Mouse (Mus musculus) lung, embryonic 16.5 days (tissue): ENCODE results near the gene Kalrn. TPM values are rescaled to one million over a fixed set of nuclear protein-coding genes. Genes with fewer than 3 reads are reported as not detected.
A peak's percentile ranks its signal among the peaks of the same experiment; 100 is the strongest.

Experiments
- ATAC-seq: fragments of 200-750 bp; cut with Nextera tagmentation; 2 replicates; pipeline ENCODE4 v1.8.0; 2017; ENCODE audit warnings: low read depth, mild to moderate bottlenecking, moderate library complexity
- H3K27ac ChIP-seq: fragments of 300-500 bp; sonication (generic); 2 replicates; pipeline ENCODE4 v1.5.1; 2014; ENCODE audit warnings: mild to moderate bottlenecking, control low read depth, low read length
- H3K27me3 ChIP-seq: fragments of 300-500 bp; sonication (generic); 2 replicates; pipeline ENCODE4 v1.6.1; 2014; ENCODE audit warnings: low read depth, low read length, mixed read lengths; ENCODE audit not compliant: control insufficient read depth, insufficient read depth
- H3K36me3 ChIP-seq: fragments of 300-500 bp; sonication (generic); 2 replicates; pipeline ENCODE4 v1.6.1; 2014; ENCODE audit warnings: low read length; ENCODE audit not compliant: control insufficient read depth, insufficient read depth
- H3K4me1 ChIP-seq: fragments of 300-500 bp; sonication (generic); replicated peaks from 2 replicates; pipeline ENCODE4 v1.6.1; 2014; ENCODE audit warnings: low read length, mixed read lengths; ENCODE audit not compliant: control insufficient read depth, insufficient read depth
- H3K4me2 ChIP-seq: fragments of 300-500 bp; sonication (generic); 2 replicates; pipeline ENCODE4 v1.6.1; 2014; ENCODE audit warnings: low read depth, low read length, control low read depth
- H3K4me3 ChIP-seq: fragments of 300-500 bp; sonication (generic); 2 replicates; pipeline ENCODE4 v1.5.1; 2014; ENCODE audit warnings: mild to moderate bottlenecking, low read length, control low read depth
- H3K9ac ChIP-seq: fragments of 300-500 bp; sonication (generic); 2 replicates; pipeline ENCODE4 v1.6.1; 2014; ENCODE audit warnings: low read length, control low read depth
- H3K9me3 ChIP-seq: fragments of 300-500 bp; sonication (generic); 2 replicates; pipeline ENCODE4 v1.6.1; 2016; ENCODE audit warnings: low read length; ENCODE audit not compliant: control insufficient read depth
- WGBS: fragments of 180-500 bp; shearing (Covaris S2); extraction: QIAGEN DNeasy Blood & Tissue Kit; methylation state at CpG from one replicate; pipeline ENCODE4 v1.1.7; 2014; 5-methylcytosine and 5-hydroxymethylcytosine counted together
- polyA plus RNA-seq: library from polyadenylated mRNA; unstranded; fragments of >200 nt; fragmentation: Nextera tagmentation; extraction: Ambion mirVana; gene quantifications from 2 replicates; pipeline ENCODE4 v1.2.1, GENCODE M21; 2015

Kalrn gene
- polyA plus RNA-seq, 1 experiment from 2014 or later: 16.8 TPM

DNA sequence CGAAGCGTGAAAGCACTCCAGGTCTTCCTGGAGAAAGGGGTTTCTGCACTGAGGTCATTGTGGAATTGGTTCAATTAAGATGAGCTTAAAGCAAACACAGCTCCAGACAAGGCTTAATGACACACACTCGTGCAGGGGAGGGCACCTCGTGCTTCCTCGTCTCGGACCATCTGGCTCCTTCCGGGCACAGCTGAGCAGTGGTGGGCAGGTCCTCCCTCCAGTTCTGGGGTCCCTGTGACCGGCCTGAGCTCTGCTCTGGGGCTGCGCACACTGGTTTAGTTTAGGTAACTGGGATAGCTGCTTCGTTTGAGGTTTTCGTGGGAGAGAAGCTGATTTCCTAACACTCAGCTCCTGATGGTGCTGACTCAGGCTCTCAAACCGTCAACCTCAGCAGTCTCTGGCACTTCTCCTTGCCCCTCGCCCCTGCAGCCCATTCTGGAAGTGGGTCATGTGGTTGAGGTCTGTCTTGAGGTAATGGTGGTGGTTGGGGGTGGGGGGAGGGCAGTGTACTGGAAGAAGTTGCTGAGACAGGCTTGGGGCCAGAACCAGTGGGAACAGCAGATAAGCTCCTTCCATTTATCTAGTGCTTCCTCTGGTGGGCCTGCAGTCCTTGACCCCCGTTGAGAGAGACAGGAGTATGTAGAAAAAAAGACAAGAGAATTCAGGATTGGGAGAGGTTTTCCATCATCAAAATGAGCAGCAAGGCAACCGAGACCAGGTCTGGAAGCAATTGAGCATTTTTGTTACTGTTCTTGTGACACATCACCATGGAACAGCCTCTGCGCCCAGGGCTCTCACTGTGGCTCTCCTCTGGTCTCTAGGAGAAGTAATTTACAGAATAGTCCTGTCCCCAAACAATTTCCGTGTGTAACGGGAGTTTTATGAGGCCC, 651.0 kb downstream of the Kalrn start:
- Histone ChIP-seq H3K4me1 (peaks cover 26% of the 10 kb centered on the region), H3K27me3 (no peaks in the 10 kb centered on the region), H3K9me3 (no peaks in the 10 kb centered on the region), H3K4me2 (no peak overlapping the region), H3K27ac (peak overlapping the region; percentile 19), H3K9ac (no peak overlapping the region), H3K36me3 (no peaks in the 10 kb centered on the region; the same call in 1 of the 2 replicates), H3K4me3 (no peak overlapping the region)
- ATAC-seq: peak; percentile 24
- WGBS: 39% methylated on average over 18 of the region's 18 CpGs

DNA sequence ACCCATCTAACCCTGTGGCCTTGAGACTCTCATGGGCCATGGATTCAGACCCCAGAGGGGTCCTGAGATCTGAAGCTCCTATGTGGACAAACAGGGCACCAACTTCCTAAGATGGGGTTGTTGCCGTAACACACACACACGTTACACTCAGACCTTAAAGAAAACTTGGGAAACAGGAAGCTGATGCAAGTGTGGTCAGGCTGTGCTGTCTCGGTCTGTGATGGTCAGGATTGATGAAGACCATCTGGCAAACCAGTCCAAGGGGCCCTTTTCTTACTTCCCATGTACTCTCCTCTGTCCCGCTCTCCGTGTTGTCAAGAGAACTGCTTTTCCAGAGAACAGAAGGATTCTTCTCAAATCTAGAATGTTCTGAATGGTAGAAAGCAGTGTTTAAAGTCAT, 651.8 kb downstream of the Kalrn start:
- no peaks in the 10 kb centered on the region for H3K9me3 ChIP-seq
- H3K27me3 ChIP-seq: no peaks in the 10 kb centered on the region
- no peak overlapping the region for H3K4me2 ChIP-seq
- WGBS: 44% methylated on average over 5 of the region's 5 CpGs
- ATAC-seq: 0 out of 2 replicates have a peak, but pooled peaks have one; percentile 19
- peaks cover 35% of the 10 kb centered on the region for H3K4me1 ChIP-seq
- H3K36me3 ChIP-seq: no peaks in the 10 kb centered on the region; the same call in 1 of the 2 replicates
- H3K27ac ChIP-seq: peak overlapping the region; percentile 19
- H3K9ac ChIP-seq: no peak overlapping the region
- H3K4me3 ChIP-seq: no peak overlapping the region

Other genes with a start within 250 kb of the Kalrn start
- gene Ropn1, start 76.4 kb upstream of the Kalrn start, polyA plus RNA-seq: not detected in 2 replicates
- gene Ccdc14, start 117.1 kb upstream of the Kalrn start, polyA plus RNA-seq: 7.9 and 8.0 TPM in 2 replicates
- 141 and 144 TPM in 2 replicates for gene Mylk, start 171.7 kb upstream of the Kalrn start, polyA plus RNA-seq